Mouse (Mus musculus) lung, adult 2 months (tissue): ENCODE data around the gene Myh9.

ENCODE experiments used
- CTCF ChIP-seq: fragments of 200-500 bp; IDR thresholded peaks from 2 replicates; pipeline ENCODE4 v1.5.1; 2011; ENCODE audit warnings: mild to moderate bottlenecking, low read length, control low read depth; ENCODE audit not compliant: insufficient read depth
- POLR2A ChIP-seq: fragments of 200-500 bp; IDR thresholded peaks from 2 replicates; pipeline ENCODE4 v1.6.1; 2011; ENCODE audit warnings: low read depth, mild to moderate bottlenecking, control low read depth, low read length, borderline replicate concordance; ENCODE audit errors: extremely low read depth

GRCm38 (mm10) chr15:77811099-77811760, 30.7 kb downstream of the Myh9 start:
- TF ChIP-seq POLR2A (no peak), CTCF (no peak)
